Mouse (Mus musculus) thymus, adult 18-20 months (tissue): ENCODE measurements around the gene Trabd2b.

ENCODE experiments used
- DNase-seq, 2 experiments: peaks; one replicate each; pipeline ENCODE4 v3.0.0; 2022; ENCODE audit warnings: mixed read lengths in 2 of 2

The Trabd2b gene

DNA sequence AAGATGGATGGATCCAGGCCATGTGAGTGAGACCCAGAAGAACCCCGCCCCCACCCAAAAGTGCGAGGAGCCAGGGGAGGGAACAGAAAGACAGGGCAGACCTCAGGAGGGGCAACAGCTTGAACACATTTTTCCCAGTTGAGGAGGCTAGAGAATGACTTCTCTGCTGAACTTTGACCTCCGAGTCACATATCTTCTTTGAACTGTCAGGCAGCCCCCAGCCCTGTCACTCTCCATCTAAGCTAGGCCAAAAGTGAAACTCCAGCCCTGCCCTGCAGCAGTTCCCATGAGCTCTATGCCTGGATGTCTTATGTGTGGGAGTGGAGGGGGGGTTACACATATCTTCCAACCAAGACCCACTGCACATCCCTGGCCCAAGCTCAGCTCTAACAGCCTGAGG is 244.5 kb downstream of the Trabd2b start:
- no peak for DNase-seq

- DNase-seq = no peak
These were observed 245.1 kb downstream of the Trabd2b start for GRCm38 (mm10) chr4:114651606-114652005.

- DNase-seq = peak in 1 of 2 experiments; percentile 26
These were observed 245.9 kb downstream of the Trabd2b start for GRCm38 (mm10) chr4:114652400-114652799.

DNA sequence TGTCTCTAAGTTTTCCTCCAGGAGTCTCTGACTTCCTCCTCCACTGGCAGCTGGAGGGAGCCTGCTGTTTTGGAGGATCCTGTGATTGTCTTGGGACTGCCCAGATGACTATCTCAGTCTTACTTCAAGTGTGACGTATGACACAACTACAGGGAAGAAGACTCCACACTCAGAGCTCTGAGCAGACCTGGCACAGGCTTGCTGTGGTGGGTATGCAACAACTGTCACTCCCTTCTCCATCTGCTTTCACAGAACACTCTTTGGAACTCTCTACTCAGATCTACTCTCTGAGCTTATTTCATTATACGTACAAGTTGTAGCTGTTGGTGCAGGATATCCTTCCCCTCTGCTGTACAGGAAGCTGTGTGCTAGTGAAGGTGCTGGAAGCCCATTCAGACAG is 251.4 kb downstream of the Trabd2b start:
- DNase-seq = no peak

DNA sequence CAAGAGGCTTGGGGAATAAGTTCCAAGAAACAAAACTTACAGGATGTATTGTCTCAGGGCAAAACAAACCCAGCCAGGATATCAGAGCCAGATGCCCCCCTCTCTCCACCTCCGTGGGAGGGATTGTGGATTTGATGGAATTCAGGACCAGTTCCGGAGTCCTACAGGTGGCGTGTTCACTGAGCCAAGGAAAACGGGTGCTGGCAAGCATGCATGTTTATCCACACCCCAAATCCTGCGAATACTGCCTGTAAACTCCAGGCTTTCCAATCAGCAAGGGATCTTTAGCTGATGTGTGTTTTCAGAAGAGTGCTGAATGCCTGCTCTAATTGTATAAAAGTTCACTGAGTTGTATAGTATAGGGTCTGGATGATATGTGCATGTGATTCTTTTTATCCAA is 253.4 kb downstream of the Trabd2b start:
- DNase-seq = no peak

- no peak for DNase-seq
These were observed 257.8 kb downstream of the Trabd2b start for GRCm38 (mm10) chr4:114664063-114665036.
